Mouse (Mus musculus) kidney, adult 2 months (tissue): ENCODE data around the gene Tmem50b.

Source experiments
- CTCF ChIP-seq: fragments of 200-500 bp; conservative IDR thresholded peaks from 2 replicates; pipeline ENCODE4 v1.5.1; 2011; ENCODE audit warnings: low read depth, mild to moderate bottlenecking, control low read depth, low read length, moderate library complexity, mixed read lengths; ENCODE audit not compliant: insufficient read depth, insufficient read length
- POLR2A ChIP-seq: fragments of 200-500 bp; IDR thresholded peaks from one replicate; pipeline ENCODE4 v1.6.1; 2011; ENCODE audit warnings: low read depth, low read length, control low read depth

GRCm38 (mm10) chr16:91601693-91602092, 4.1 kb upstream of the Tmem50b start:
- TF ChIP-seq CTCF (no peak), POLR2A (no peak)
